In genomic region chr17:84075081-84075938, GRCm38 (mm10) we compare ENCODE assay signal across 15 mouse cellular contexts.
DNase-seq lines count a peak whose midpoint lies in the region; ATAC-seq and TF ChIP-seq lines count a peak whose summit lies in the region.
"Had no signal": no experiment of that assay in that cellular context is flagged by ENCODE, and none has a peak within 500 bp of the region (broad histone marks: within the 10 kb centered on the region; RNA-seq: fewer than 3 reads in every experiment).

No protein-coding gene starts in this region.

- no peaks in the 10 kb centered on the region for H3K27me3 ChIP-seq in heart, embryonic 12.5 days (replicated peaks)
- H3K27me3 ChIP-seq in lung, embryonic 16.5 days (ENCODE audit: control insufficient read depth, insufficient read depth, low read depth, low read length): no peaks in the 10 kb centered on the region
- H3K27me3 ChIP-seq in stomach, embryonic 14.5 days (ENCODE audit: control insufficient read depth, insufficient read depth, low read length): no peaks in the 10 kb centered on the region
- H3K27me3 ChIP-seq: hindbrain, embryonic 15.5 days had no signal

- H3K9me3 ChIP-seq in heart, embryonic 12.5 days (replicated peaks): no peaks in the 10 kb centered on the region
- no peaks in the 10 kb centered on the region for H3K9me3 ChIP-seq in lung, embryonic 16.5 days (ENCODE audit: control insufficient read depth, low read length)
- no peaks in the 10 kb centered on the region for H3K9me3 ChIP-seq in stomach, embryonic 14.5 days (ENCODE audit: control insufficient read depth, low read depth, low read length)
- H3K9me3 ChIP-seq: hindbrain, embryonic 15.5 days had no signal

- H3K36me3 ChIP-seq in heart, embryonic 12.5 days: no peaks in the 10 kb centered on the region
- no peaks in the 10 kb centered on the region for H3K36me3 ChIP-seq in lung, embryonic 16.5 days (ENCODE audit: control insufficient read depth, insufficient read depth, low read length)
- no peaks in the 10 kb centered on the region for H3K36me3 ChIP-seq in stomach, embryonic 14.5 days (ENCODE audit: control insufficient read depth, insufficient read depth, low read length)
- H3K36me3 ChIP-seq: hindbrain, embryonic 15.5 days had no signal

- ATAC-seq in heart, embryonic 12.5 days (ENCODE audit: insufficient number of reproducible peaks, low FRiP score): no peak
- ATAC-seq in lung, embryonic 16.5 days (ENCODE audit: low read depth): no peak
- ATAC-seq in stomach, embryonic 14.5 days (ENCODE audit: insufficient number of reproducible peaks, insufficient read depth, low FRiP score, low read depth): no peak; the same call in 1 of the 2 replicates
- no peak for ATAC-seq in activated CD4-positive, CD25-positive, alpha-beta regulatory T cell, adult 4 months

- no peak overlapping the region for H3K4me2 ChIP-seq in heart, embryonic 12.5 days
- H3K4me2 ChIP-seq in lung, embryonic 16.5 days (ENCODE audit: low read depth, low read length): no peak overlapping the region
- no peak overlapping the region for H3K4me2 ChIP-seq in stomach, embryonic 14.5 days (replicated peaks; ENCODE audit: low read depth, low read length)
- H3K4me2 ChIP-seq: heart, embryonic 11.5 days; hindbrain, embryonic 15.5 days had no signal

- DNase-seq in heart, adult 11 months: peak; percentile 85
- DNase-seq in lung, adult 18-20 months: no peak
- DNase-seq in ovary, adult 18-20 months (ENCODE audit: low spot score): no peak
- DNase-seq: cerebellum, postnatal 36 days; lung, adult 2 months; right cerebral cortex, postnatal 4 days; thymus, adult 18-20 months had no signal

- TF ChIP-seq POLR2A in embryonic fibroblast, embryonic 13.5 days (IDR thresholded peaks at IDR 0.05; ENCODE audit: low read depth, low read length): no peak

- no peak overlapping the region for H3K9ac ChIP-seq in heart, embryonic 12.5 days
- H3K9ac ChIP-seq in lung, embryonic 16.5 days (ENCODE audit: low read length): no peak overlapping the region
- no peak overlapping the region for H3K9ac ChIP-seq in stomach, embryonic 14.5 days (replicated peaks; ENCODE audit: low read depth, low read length)
- H3K9ac ChIP-seq: hindbrain, embryonic 15.5 days had no signal

- no peak overlapping the region for H3K4me3 ChIP-seq in heart, embryonic 12.5 days
- H3K4me3 ChIP-seq in lung, embryonic 16.5 days (ENCODE audit: low read length): no peak overlapping the region
- H3K4me3 ChIP-seq in embryonic fibroblast, embryonic 13.5 days (ENCODE audit: insufficient read depth, low read length): no peak overlapping the region
- H3K4me3 ChIP-seq in stomach, embryonic 14.5 days (ENCODE audit: low read depth, low read length): no peak overlapping the region
- H3K4me3 ChIP-seq: erythroblast, embryonic 14.5 days; hindbrain, embryonic 15.5 days had no signal

- TF ChIP-seq CTCF in embryonic fibroblast, embryonic 13.5 days (IDR thresholded peaks at IDR 0.05; ENCODE audit: borderline replicate concordance, insufficient read depth, low read length): no peak

- peaks cover 16% of the 10 kb centered on the region for H3K4me1 ChIP-seq in heart, embryonic 12.5 days (replicated peaks)
- peaks cover 20% of the 10 kb centered on the region for H3K4me1 ChIP-seq in lung, embryonic 16.5 days (replicated peaks; ENCODE audit: control insufficient read depth, insufficient read depth, low read length)
- peaks cover 24% of the 10 kb centered on the region for H3K4me1 ChIP-seq in embryonic fibroblast, embryonic 13.5 days (ENCODE audit: control insufficient read depth, insufficient read depth, low read length)
- peaks cover 20% of the 10 kb centered on the region for H3K4me1 ChIP-seq in stomach, embryonic 14.5 days (ENCODE audit: control insufficient read depth, insufficient read depth, low read length)
- H3K4me1 ChIP-seq: hindbrain, embryonic 15.5 days had no signal

- WGBS in heart, embryonic 12.5 days: 73% methylated on average over 3 of the region's 3 CpGs
- WGBS in lung, embryonic 16.5 days: 62% methylated on average over 3 of the region's 3 CpGs
- WGBS in stomach, embryonic 14.5 days: 59% methylated on average over 3 of the region's 3 CpGs

- H3K27ac ChIP-seq in heart, embryonic 12.5 days (ENCODE audit: poor library complexity, severe bottlenecking): no peak overlapping the region
- H3K27ac ChIP-seq in lung, embryonic 16.5 days (ENCODE audit: low read length): peak overlapping the region; percentile 36
- H3K27ac ChIP-seq in embryonic fibroblast, embryonic 13.5 days (ENCODE audit: insufficient read depth, low read length): peak overlapping the region; percentile 99
- peak overlapping the region; percentile 71; the same call in 1 of the 2 replicates for H3K27ac ChIP-seq in stomach, embryonic 14.5 days (ENCODE audit: low read length)
- H3K27ac ChIP-seq: hindbrain, embryonic 15.5 days had no signal
